Mouse (Mus musculus) embryo, embryonic 11 days (tissue): Measurements from ENCODE around the gene Trpd52l3.
A peak's percentile ranks its signal among the peaks of the same experiment; 100 is the strongest.

Experiments used
- DNase-seq: peaks from one replicate; pipeline ENCODE4 v3.0.0-alpha.2; 2015

Trpd52l3 gene

GRCm38 (mm10) chr19:30029894-30030635 lies 26.5 kb downstream of the Trpd52l3 start, which contains the start of gene Uhrf2:
Gene Uhrf2 (plus strand): TSS chr19:30030513.
- DNase-seq: peak; percentile 98

GRCm38 (mm10) chr19:30030636-30031467 lies 27.3 kb downstream of the Trpd52l3 start:
- peak; percentile 54 for DNase-seq

- DNase-seq: peak; percentile 17
Measured at GRCm38 (mm10) chr19:30031468-30031931, 27.9 kb downstream of the Trpd52l3 start.

DNA sequence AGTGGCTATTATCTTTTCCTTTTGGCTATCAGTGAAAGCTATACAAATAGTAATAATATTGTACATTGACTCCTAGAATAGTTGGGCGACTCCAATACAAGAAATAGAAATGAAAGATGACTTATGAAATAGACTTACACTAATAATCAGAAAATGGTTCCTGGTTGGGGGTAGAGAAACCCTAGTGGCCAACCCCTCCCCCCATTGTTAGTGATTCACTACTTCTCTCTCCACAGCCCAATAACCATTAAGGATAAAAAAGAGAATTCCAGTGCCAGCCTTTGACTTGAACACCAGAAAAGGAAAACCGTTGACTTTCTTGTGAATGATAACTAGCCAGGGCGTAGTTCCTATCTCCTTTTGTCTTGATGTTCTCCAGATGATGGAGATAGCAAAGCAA lies 28.6 kb downstream of the Trpd52l3 start:
- DNase-seq: no peak

DNA sequence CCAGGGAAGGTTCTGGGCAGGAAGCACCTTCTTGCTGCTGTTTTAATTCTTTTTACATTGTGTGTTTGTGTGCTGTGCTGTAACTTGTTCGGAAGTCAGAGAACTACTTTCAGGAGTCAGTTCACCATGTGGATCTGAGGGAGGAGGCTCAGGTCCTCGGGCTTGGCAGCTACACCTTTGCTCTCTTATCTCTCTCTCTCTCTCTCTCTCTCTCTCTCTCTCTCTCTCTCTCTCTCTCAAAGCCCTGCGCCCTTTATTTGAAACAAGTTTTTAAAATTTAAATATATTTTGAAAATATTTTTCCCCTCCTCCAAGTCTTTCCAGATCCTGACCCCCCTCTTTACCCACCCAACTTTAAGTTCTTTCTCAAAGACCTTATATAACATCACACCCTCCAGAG lies 31.8 kb downstream of the Trpd52l3 start:
- DNase-seq: no peak

DNA sequence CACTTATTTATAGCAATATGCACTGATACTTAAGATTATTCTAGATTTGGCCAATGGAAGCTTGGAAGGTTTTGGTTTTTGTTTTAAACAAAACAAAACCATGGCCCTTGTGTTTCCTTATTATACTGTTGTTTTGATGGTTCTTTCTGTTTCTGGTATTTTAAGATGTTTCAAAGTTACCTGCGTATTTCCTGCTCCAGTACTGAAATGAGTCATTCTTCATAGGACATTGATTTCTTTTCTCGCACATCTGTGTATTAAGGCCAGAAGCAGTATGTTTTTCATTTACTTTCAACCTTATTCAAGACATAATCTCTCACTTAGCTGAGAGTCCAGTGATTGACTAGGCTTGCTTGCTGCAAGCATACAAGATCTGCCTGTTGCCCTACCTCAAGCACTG lies 40.1 kb downstream of the Trpd52l3 start:
- DNase-seq: no peak

GRCm38 (mm10) chr19:30044630-30045029 lies 41.0 kb downstream of the Trpd52l3 start:
- no peak for DNase-seq

DNA sequence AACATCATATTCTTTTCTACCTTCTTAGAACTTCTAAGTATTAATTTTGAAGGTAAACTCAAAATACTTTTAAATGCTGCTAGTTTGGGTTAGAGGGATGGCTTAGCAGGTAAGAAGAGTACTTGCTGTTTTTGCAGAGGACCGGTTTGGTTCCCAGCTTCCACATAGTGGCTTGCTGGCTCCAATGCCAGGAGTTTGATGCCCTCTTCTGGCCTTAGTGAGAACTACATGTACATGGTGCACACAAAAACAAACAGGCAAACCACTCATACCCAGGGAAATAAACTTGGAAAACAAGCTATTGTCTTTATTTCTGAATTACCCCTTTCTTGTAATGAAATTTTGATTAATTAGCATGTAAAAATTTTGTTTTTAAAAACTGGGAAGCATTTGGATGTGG lies 42.3 kb downstream of the Trpd52l3 start:
- DNase-seq: peak; percentile 31

GRCm38 (mm10) chr19:30050584-30050983 lies 47.0 kb downstream of the Trpd52l3 start:
- no peak for DNase-seq

- DNase-seq: no peak
Measured at GRCm38 (mm10) chr19:30051479-30051878, 47.9 kb downstream of the Trpd52l3 start.

GRCm38 (mm10) chr19:30054218-30054617 lies 50.6 kb downstream of the Trpd52l3 start:
- no peak for DNase-seq
